Mouse (Mus musculus) intestine, embryonic 16.5 days (tissue): ENCODE data around the gene Oxld1. TPM values are rescaled to one million over a fixed set of nuclear protein-coding genes. Genes with fewer than 3 reads are reported as not detected.
A peak's percentile ranks its signal among the peaks of the same experiment; 100 is the strongest.

ENCODE experiments used
- ATAC-seq: fragments of 200-750 bp; cut with Nextera tagmentation; 2 replicates; pipeline ENCODE4 v1.8.0; 2017; ENCODE audit warnings: moderate TSS enrichment, moderate library complexity
- H3K27ac ChIP-seq: fragments of 300-500 bp; sonication (generic); 2 replicates; pipeline ENCODE4 v1.5.1; 2014; ENCODE audit warnings: mild to moderate bottlenecking, low read length
- H3K27me3 ChIP-seq: fragments of 300-500 bp; sonication (generic); replicated peaks from 2 replicates; pipeline ENCODE4 v1.6.1; 2014; ENCODE audit warnings: low read length, control low read depth, mixed read lengths; ENCODE audit not compliant: control insufficient read depth, insufficient read depth
- H3K36me3 ChIP-seq: fragments of 300-500 bp; sonication (generic); 2 replicates; pipeline ENCODE4 v1.6.1; 2014; ENCODE audit warnings: low read length, control low read depth; ENCODE audit not compliant: control insufficient read depth, insufficient read depth
- H3K4me1 ChIP-seq: fragments of 300-500 bp; sonication (generic); 2 replicates; pipeline ENCODE4 v1.6.1; 2014; ENCODE audit warnings: low read length, control low read depth, mixed read lengths; ENCODE audit not compliant: control insufficient read depth, insufficient read depth
- H3K4me2 ChIP-seq: fragments of 300-500 bp; sonication (generic); 2 replicates; pipeline ENCODE4 v1.6.1; 2014; ENCODE audit warnings: low read depth, low read length, control low read depth
- H3K4me3 ChIP-seq: fragments of 300-500 bp; sonication (generic); 2 replicates; pipeline ENCODE4 v1.5.1; 2014; ENCODE audit warnings: mild to moderate bottlenecking, low read length
- H3K9ac ChIP-seq: fragments of 300-500 bp; sonication (generic); 2 replicates; pipeline ENCODE4 v1.6.1; 2014; ENCODE audit warnings: low read depth, low read length
- H3K9me3 ChIP-seq: fragments of 300-500 bp; sonication (generic); 2 replicates; pipeline ENCODE4 v1.6.1; 2016; ENCODE audit warnings: low read length, control low read depth; ENCODE audit not compliant: control insufficient read depth
- WGBS: fragments of 180-500 bp; shearing (Covaris S2); extraction: QIAGEN DNeasy Blood & Tissue Kit; methylation state at CpG from one replicate; pipeline ENCODE4 v1.1.7; 2014; 5-methylcytosine and 5-hydroxymethylcytosine counted together
- polyA plus RNA-seq: library from polyadenylated mRNA; unstranded; fragments of >200 nt; fragmentation: Nextera tagmentation; extraction: Ambion mirVana; gene quantifications from 2 replicates; pipeline ENCODE4 v1.2.1, GENCODE M21; 2015

Oxld1 gene
- polyA plus RNA-seq, 1 experiment from 2014 or later: 24.6 TPM

DNA sequence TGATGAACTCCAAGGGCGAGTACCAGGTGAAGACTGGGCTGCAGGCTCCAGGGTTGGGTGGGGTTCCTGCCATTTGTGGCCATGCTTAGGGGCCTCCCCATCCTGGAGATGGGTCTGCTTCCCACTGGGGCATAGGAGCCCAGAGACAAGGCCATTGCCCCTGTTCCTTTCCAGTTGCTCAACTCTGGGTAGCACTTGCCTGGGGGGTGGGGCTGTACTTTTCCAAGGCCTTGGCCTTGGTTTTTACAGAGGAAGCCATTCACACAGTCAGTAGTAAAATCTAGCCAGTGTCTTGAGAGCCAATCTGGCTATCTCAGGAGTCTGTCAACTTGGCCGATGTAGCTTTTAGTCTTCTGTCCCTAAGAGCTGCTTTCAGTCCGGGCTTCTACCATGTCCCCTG, 39.6 kb upstream of the Oxld1 start:
- H3K4me1 ChIP-seq: peaks cover 32% of the 10 kb centered on the region
- peaks cover 10% of the 10 kb centered on the region for H3K36me3 ChIP-seq

DNA sequence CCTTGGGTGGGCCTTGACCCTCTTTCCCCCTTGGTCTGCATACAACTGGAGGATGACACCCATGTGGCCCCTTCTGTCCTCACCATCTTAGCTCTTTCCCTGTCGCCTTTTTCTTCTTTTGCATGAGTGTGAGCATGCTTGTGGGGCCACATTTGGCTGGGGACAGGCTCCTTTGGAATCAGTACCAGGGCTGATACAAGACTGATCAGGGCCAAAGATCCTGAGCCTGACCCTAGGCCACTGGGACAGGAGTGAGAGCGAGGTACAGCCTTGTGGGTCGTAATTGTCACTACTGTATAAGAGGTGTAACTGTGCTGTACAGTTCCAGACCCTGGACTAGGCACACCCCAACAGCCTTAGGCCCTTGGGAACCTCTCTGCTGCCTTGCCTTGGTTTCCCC, 36.0 kb upstream of the Oxld1 start:
- ATAC-seq: no peak
- peak overlapping the region; percentile 44; the same call in 1 of the 2 replicates for H3K9ac ChIP-seq
- no peak overlapping the region for H3K27ac ChIP-seq
- WGBS: 85% methylated on average over 3 of the region's 3 CpGs
- no peak overlapping the region; the same call in 1 of the 2 replicates for H3K4me3 ChIP-seq
- H3K4me1 ChIP-seq: peaks cover 36% of the 10 kb centered on the region
- H3K9me3 ChIP-seq: no peaks in the 10 kb centered on the region
- peaks cover 11% of the 10 kb centered on the region for H3K36me3 ChIP-seq
- H3K4me2 ChIP-seq: peak overlapping the region; percentile 84; the same call in 1 of the 2 replicates
- H3K27me3 ChIP-seq: no peaks in the 10 kb centered on the region

More for the DNA sequence above, 39.6 kb upstream of the Oxld1 start:
- Histone ChIP-seq H3K9me3 (no peaks in the 10 kb centered on the region), H3K4me3 (no peak overlapping the region), H3K27ac (no peak overlapping the region), H3K9ac (no peak overlapping the region), H3K27me3 (no peaks in the 10 kb centered on the region), H3K4me2 (no peak overlapping the region)
- WGBS: 95% methylated on average over 3 of the region's 3 CpGs
- ATAC-seq: no peak

DNA sequence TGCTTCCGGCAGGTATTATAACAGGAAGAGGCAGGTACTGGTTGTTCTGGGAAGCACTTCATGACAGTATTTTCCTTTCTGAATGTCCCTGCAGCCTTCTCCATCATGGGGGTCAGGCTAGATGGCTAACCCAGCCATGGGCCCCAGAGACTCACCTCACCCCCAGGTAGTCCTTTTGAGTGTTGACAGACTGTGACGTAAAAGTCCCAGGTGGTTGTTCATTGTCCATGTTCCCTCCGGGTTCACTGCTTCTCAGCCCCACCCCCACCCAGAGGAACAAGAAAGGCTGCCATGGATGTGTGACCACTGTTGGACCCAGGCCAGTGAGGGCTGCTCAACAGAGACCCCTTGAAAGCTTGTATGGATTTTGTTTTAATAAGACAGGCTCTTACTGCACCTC, 35.5 kb upstream of the Oxld1 start:
- ATAC-seq: no peak
- Histone ChIP-seq H3K4me1 (peaks cover 40% of the 10 kb centered on the region), H3K27me3 (no peaks in the 10 kb centered on the region), H3K9ac (peak overlapping the region; percentile 89), H3K9me3 (no peaks in the 10 kb centered on the region), H3K4me3 (peak overlapping the region; percentile 95), H3K27ac (peak overlapping the region; percentile 92), H3K36me3 (peaks cover 11% of the 10 kb centered on the region), H3K4me2 (peak overlapping the region; percentile 84)
- 37% methylated on average over 3 of the region's 3 CpGs for WGBS

DNA sequence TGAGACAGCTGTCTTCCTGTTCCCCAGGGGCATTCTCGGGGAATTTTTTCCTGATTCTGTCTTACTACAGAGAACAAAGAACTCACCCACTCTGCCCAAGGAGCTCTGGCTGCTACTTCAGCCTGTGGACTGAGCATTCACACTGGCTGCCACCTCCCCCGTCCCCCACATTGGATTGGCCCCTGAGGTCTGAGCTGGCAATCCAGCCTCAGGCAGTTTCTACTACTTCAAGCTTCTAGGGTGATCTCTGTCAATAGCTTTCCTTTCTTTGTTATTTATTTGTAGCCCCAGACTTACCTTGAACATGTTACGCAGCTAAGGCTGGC, 35.0 kb upstream of the Oxld1 start:
- Histone ChIP-seq H3K27ac (peak overlapping the region; percentile 92), H3K9ac (peak overlapping the region; percentile 89)

DNA sequence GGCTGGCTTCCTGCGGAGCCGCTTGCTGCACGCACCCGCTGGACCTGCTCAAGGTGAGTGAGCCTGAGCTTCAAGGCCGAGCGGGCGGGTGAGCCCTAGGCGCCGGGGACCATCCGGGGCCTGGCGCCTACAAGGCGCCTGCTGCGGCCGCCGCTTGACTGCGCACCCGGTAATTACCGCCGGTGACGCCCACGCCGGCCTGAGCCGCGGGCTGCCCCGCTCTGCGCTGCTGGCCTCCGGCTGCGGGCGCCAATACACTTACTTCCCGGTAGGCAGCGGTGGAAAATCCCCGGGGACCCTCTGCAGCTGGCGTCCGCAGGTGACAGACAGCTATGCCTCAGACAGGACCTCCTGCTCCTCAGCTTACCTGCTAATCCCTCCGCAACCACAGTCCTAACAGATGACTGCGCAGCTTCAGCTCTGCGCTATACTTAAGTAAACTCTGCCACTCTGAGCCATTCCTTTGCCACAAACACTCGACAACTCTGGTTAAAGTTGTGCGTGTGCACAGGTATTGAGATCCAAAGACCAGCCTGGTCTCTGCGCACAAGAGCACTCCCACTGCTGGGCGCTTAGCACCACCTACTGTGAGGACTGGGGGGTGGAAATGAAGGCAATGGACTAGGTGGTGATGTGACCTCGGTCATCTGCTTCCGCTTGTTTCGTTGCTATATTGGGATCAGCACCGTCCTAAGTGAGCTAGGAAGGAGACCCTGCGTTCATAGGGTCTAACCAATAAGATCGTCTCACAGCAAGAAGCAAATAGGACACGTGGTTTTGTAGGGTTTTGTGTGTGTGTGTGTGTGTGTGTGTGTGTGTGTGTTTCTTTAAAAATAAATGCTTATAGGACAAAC, 34.4 kb upstream of the Oxld1 start:
- Histone ChIP-seq H3K9me3 (no peaks in the 10 kb centered on the region), H3K4me3 (peak overlapping the region; percentile 95), H3K4me2 (peak overlapping the region; percentile 84), H3K4me1 (peaks cover 40% of the 10 kb centered on the region), H3K27me3 (no peaks in the 10 kb centered on the region), H3K9ac (peak overlapping the region; percentile 89), H3K27ac (peak overlapping the region; percentile 92), H3K36me3 (peaks cover 15% of the 10 kb centered on the region)
- under 1% methylated on average over 48 of the region's 48 CpGs for WGBS
- ATAC-seq: peak; percentile 36

More for the DNA sequence above, 35.0 kb upstream of the Oxld1 start:
- no peaks in the 10 kb centered on the region for H3K27me3 ChIP-seq
- H3K4me3 ChIP-seq: peak overlapping the region; percentile 95
- 24% methylated on average over 3 of the region's 3 CpGs for WGBS
- H3K36me3 ChIP-seq: peaks cover 13% of the 10 kb centered on the region
- peaks cover 40% of the 10 kb centered on the region for H3K4me1 ChIP-seq
- H3K9me3 ChIP-seq: no peaks in the 10 kb centered on the region
- no peak for ATAC-seq
- H3K4me2 ChIP-seq: peak overlapping the region; percentile 84

DNA sequence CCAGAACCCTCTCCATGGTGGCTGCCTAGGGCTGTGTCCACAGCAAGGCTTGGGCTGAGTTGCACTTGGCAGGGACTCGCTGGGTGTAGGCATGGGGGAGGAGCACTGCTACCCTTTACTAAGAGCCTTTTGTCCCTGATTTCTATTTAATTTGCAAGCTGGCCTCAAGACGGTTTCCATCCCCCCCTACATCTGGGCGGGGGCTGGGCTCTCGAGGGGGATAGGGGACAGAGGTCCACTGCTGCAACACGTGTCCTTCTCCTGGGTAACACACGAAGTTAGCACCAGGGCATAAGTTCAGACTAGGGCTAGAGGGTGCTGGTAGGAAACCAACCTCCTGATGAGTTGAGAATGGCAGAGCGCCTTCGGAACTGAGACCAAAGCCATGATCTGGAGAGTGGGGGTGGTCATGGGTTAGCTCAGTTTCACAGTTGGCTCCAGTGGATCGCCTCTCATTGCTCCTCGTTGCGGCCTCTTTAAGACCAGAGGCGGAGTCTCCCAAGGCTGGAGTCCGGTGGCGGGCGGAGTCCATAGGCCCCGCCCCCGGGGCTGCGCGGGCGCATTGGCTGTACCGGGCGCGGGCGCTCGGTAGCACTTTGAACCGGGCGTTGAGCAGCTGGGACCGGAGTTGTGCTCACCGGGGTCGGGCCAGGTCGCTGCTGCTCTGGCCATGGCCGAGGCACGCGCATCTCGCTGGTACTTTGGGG, 33.6 kb upstream of the Oxld1 start, which contains the start of gene Slc25a10:
Gene Slc25a10 (plus strand): TSS at position 524 of the 707 bp plus-strand sequence.
- peak; percentile 87 for ATAC-seq
- peaks cover 40% of the 10 kb centered on the region for H3K4me1 ChIP-seq

DNA sequence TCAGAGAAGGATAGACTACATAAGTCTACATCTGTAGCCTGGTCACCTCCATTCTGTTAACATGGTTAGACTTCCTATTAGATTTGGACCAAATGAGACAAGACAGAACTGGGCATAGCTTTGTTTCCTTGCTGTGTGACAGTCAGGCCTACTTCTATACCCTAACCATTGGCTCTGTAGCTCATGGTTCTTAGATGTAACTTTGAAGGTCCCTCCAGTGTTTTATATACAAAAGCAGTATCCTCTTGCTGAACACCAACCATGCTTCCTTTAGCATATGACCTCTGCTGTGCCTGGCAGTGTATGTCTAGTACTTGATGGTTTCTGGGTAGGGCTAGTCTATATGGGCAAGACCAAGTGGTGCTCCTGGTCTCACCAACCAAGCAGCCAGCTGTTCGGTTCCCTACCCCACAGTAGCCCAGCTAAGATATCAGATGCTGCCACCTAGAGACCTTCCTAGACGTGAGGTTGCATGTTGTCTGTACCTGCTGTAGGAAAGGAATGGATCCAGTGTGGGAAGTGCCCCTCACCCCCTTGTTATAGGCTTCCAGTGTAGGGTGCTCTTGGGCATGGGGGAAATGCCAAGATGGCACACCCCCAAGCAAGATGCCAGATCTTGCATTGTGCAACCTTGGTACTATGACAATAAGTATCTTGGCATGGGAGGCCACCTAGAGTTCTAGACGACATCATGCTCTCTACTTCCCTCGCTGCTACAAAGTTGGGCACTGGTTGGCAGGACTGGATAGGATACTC, 32.6 kb upstream of the Oxld1 start:
- no peak for ATAC-seq
- Histone ChIP-seq H3K4me2 (peak overlapping the region; percentile 84; the same call in 1 of the 2 replicates), H3K4me3 (no peak overlapping the region), H3K27ac (peak overlapping the region; percentile 92), H3K4me1 (peaks cover 45% of the 10 kb centered on the region), H3K9me3 (no peaks in the 10 kb centered on the region), H3K36me3 (peaks cover 15% of the 10 kb centered on the region), H3K9ac (peak overlapping the region; percentile 89; the same call in 1 of the 2 replicates), H3K27me3 (no peaks in the 10 kb centered on the region)
- WGBS: 46% methylated on average over 4 of the region's 4 CpGs

More for the DNA sequence above, 33.6 kb upstream of the Oxld1 start, which contains the start of gene Slc25a10:
- H3K9me3 ChIP-seq: no peaks in the 10 kb centered on the region
- no peaks in the 10 kb centered on the region for H3K27me3 ChIP-seq
- under 1% methylated on average over 35 of the region's 35 CpGs for WGBS
- peak within 1 kb of the TSS; percentile 89 for H3K9ac ChIP-seq
- H3K27ac ChIP-seq: peak within 1 kb of the TSS; percentile 92
- peak within 1 kb of the TSS; percentile 95 for H3K4me3 ChIP-seq
- H3K4me2 ChIP-seq: peak within 1 kb of the TSS; percentile 84
- peaks cover 13% of the 10 kb centered on the region for H3K36me3 ChIP-seq

DNA sequence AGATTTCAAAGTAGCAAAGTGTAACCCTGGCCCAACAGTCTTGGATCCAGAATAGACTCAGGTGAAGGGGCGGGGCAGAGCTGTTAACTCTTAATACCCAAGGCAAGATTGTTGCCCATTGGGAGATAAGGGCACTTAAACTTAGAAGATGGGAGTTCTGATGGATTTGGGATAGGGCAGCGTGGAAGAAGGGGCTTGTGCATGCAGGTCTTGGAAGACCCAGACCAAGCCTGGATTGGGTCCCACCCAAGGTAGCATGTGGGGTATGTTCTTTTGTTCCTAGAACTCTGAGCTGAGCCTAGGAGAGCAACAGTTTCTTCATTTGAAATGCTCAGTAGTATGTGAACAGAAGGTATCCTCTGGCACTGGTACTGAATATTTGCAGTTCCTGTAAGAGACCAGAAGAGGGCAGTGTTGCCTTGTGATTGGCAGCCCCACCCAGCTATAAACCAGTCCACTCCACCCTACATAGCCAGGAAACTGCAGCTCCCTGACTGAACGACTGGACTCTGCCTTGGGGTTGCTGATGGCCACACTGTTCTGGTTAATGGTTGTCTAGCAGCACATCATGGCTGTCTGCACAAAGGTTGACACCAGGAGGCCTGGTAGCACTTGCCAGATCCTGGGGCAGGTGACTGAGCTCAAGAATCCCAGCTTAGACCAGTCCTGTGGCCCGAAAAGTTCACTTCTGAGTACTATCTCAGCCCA, 31.3 kb upstream of the Oxld1 start:
- H3K4me2 ChIP-seq: no peak overlapping the region
- no peaks in the 10 kb centered on the region for H3K9me3 ChIP-seq
- 54% methylated on average over 4 of the region's 4 CpGs for WGBS
- H3K27me3 ChIP-seq: no peaks in the 10 kb centered on the region
- H3K27ac ChIP-seq: peak overlapping the region; percentile 88
- peak overlapping the region; percentile 31; the same call in 1 of the 2 replicates for H3K9ac ChIP-seq
- H3K4me1 ChIP-seq: peaks cover 47% of the 10 kb centered on the region
- no peak overlapping the region for H3K4me3 ChIP-seq
- peaks cover 15% of the 10 kb centered on the region for H3K36me3 ChIP-seq
- peak; percentile 80 for ATAC-seq
